Mouse (Mus musculus) lung, postnatal 0 days (tissue): Measurements from ENCODE around the gene Itga11. TPM values are rescaled to one million over a fixed set of nuclear protein-coding genes. Genes with fewer than 3 reads are reported as not detected.
A peak's percentile ranks its signal among the peaks of the same experiment; 100 is the strongest.
"Not testable (repeated sequence)": the region's sequence is repeated elsewhere in the genome, so short reads cannot be mapped to it uniquely, and the experiment has no call there.

Experiments used
- ATAC-seq: fragments of 200-750 bp; cut with Nextera tagmentation; 2 replicates; pipeline ENCODE4 v1.8.0; 2017; ENCODE audit warnings: moderate library complexity
- DNase-seq: peaks from one replicate; pipeline ENCODE4 v3.0.0-alpha.2; 2016; ENCODE audit warnings: low spot score
- H3K27ac ChIP-seq: fragments of 300-500 bp; sonication (generic); 2 replicates; pipeline ENCODE4 v1.5.1; 2014; ENCODE audit warnings: antibody characterized with exemption, mild to moderate bottlenecking, low read length, mixed read lengths
- H3K27me3 ChIP-seq: fragments of 300-500 bp; sonication (generic); replicated peaks from 2 replicates; pipeline ENCODE4 v1.6.1; 2014; ENCODE audit warnings: low read length, mixed read lengths; ENCODE audit not compliant: insufficient read depth
- H3K36me3 ChIP-seq: fragments of 300-500 bp; sonication (generic); 2 replicates; pipeline ENCODE4 v1.6.1; 2014; ENCODE audit warnings: low read length, mixed read lengths; ENCODE audit not compliant: insufficient read depth
- H3K4me1 ChIP-seq: fragments of 300-500 bp; sonication (generic); 2 replicates; pipeline ENCODE4 v1.6.1; 2014; ENCODE audit warnings: antibody characterized with exemption, low read depth, low read length, mixed read lengths; ENCODE audit not compliant: insufficient read depth
- H3K4me2 ChIP-seq: fragments of 300-500 bp; sonication (generic); replicated peaks from 2 replicates; pipeline ENCODE4 v1.6.1; 2014; ENCODE audit warnings: low read depth, mild to moderate bottlenecking, low read length, moderate library complexity, mixed read lengths
- H3K4me3 ChIP-seq: fragments of 300-500 bp; sonication (generic); 2 replicates; pipeline ENCODE4 v1.5.1; 2014; ENCODE audit warnings: low read depth, low read length
- H3K9ac ChIP-seq: fragments of 300-500 bp; sonication (generic); replicated peaks from 2 replicates; pipeline ENCODE4 v1.6.1; 2014; ENCODE audit warnings: low read depth, mild to moderate bottlenecking
- H3K9me3 ChIP-seq: fragments of 300-500 bp; sonication (generic); 2 replicates; pipeline ENCODE4 v1.6.1; 2016; ENCODE audit warnings: low read length, mixed read lengths
- CTCF ChIP-seq: IDR thresholded peaks from 2 replicates; pipeline ENCODE4 v1.5.1; 2016; ENCODE audit warnings: antibody characterized with exemption, mild to moderate bottlenecking
- EP300 ChIP-seq: IDR thresholded peaks from 2 replicates; pipeline ENCODE4 v1.6.1; 2016; ENCODE audit warnings: antibody characterized with exemption, mild to moderate bottlenecking, control low read depth
- WGBS: fragments of 180-500 bp; shearing (Covaris S2); extraction: QIAGEN DNeasy Blood & Tissue Kit; methylation state at CpG from one replicate; pipeline ENCODE4 v1.1.7; 2014; 5-methylcytosine and 5-hydroxymethylcytosine counted together
- polyA plus RNA-seq: library from polyadenylated mRNA; unstranded; fragments of >200 nt; fragmentation: Nextera tagmentation; extraction: Ambion mirVana; gene quantifications from 2 replicates; pipeline ENCODE4 v1.2.1, GENCODE M21; 2015

Gene Itga11
- polyA plus RNA-seq, 1 experiment from 2014 or later: 0.35 TPM

GRCm38 (mm10) chr9:62778721-62779120 is 101.1 kb downstream of the Itga11 start:
- DNase-seq: no peak
- no peak overlapping the region for H3K4me2 ChIP-seq
- H3K4me1 ChIP-seq: no peaks in the 10 kb centered on the region
- no peak overlapping the region for H3K4me3 ChIP-seq
- no peak for TF ChIP-seq CTCF
- no peak for TF ChIP-seq EP300
- no peak for ATAC-seq
- H3K27me3 ChIP-seq: no peaks in the 10 kb centered on the region
- no peaks in the 10 kb centered on the region for H3K36me3 ChIP-seq
- no peaks in the 10 kb centered on the region for H3K9me3 ChIP-seq
- H3K27ac ChIP-seq: no peak overlapping the region
- no peak overlapping the region for H3K9ac ChIP-seq
- WGBS: 54% methylated on average over 9 of the region's 9 CpGs

GRCm38 (mm10) chr9:62781965-62782364 is 104.3 kb downstream of the Itga11 start:
- no peaks in the 10 kb centered on the region for H3K9me3 ChIP-seq
- no peaks in the 10 kb centered on the region for H3K36me3 ChIP-seq
- H3K4me1 ChIP-seq: no peaks in the 10 kb centered on the region
- no peak overlapping the region for H3K27ac ChIP-seq
- ATAC-seq: peak; percentile 56
- WGBS: 58% methylated on average over 3 of the region's 3 CpGs
- H3K27me3 ChIP-seq: no peaks in the 10 kb centered on the region
- DNase-seq: peak; percentile 73
- H3K9ac ChIP-seq: no peak overlapping the region
- no peak overlapping the region for H3K4me3 ChIP-seq
- TF ChIP-seq EP300 (no peak), CTCF (no peak)
- no peak overlapping the region for H3K4me2 ChIP-seq

- Histone ChIP-seq H3K9ac (no peak overlapping the region), H3K27me3 (no peaks in the 10 kb centered on the region), H3K4me2 (no peak overlapping the region), H3K9me3 (no peaks in the 10 kb centered on the region), H3K4me3 (no peak overlapping the region), H3K36me3 (no peaks in the 10 kb centered on the region), H3K27ac (no peak overlapping the region), H3K4me1 (no peaks in the 10 kb centered on the region)
- WGBS: 42% methylated on average over 16 of the region's 16 CpGs
- no peak for TF ChIP-seq EP300
- TF ChIP-seq CTCF: peak; percentile 46
- peak; percentile 9; the same call in 1 of the 2 replicates for ATAC-seq
- DNase-seq: no peak
These were observed 105.6 kb downstream of the Itga11 start for GRCm38 (mm10) chr9:62782976-62783781.

GRCm38 (mm10) chr9:62784233-62784632 is 106.6 kb downstream of the Itga11 start:
- Histone ChIP-seq H3K36me3 (no peaks in the 10 kb centered on the region), H3K4me3 (no peak overlapping the region), H3K4me2 (no peak overlapping the region), H3K4me1 (no peaks in the 10 kb centered on the region), H3K9ac (no peak overlapping the region), H3K9me3 (no peaks in the 10 kb centered on the region), H3K27me3 (no peaks in the 10 kb centered on the region), H3K27ac (no peak overlapping the region)
- no peak for ATAC-seq
- WGBS: 83% methylated on average over 2 of the region's 2 CpGs
- no peak for DNase-seq
- TF ChIP-seq EP300: no peak
- TF ChIP-seq CTCF: peak; percentile 44

- ATAC-seq (no peak), DNase-seq (no peak)
- Histone ChIP-seq H3K9ac (no peak overlapping the region), H3K4me1 (no peaks in the 10 kb centered on the region), H3K9me3 (no peaks in the 10 kb centered on the region), H3K27ac (no peak overlapping the region), H3K36me3 (no peaks in the 10 kb centered on the region), H3K4me2 (no peak overlapping the region), H3K27me3 (no peaks in the 10 kb centered on the region), H3K4me3 (no peak overlapping the region)
- TF ChIP-seq EP300: no peak
- TF ChIP-seq CTCF: no peak
- WGBS: 69% methylated on average over 5 of the region's 5 CpGs
These were observed 109.1 kb downstream of the Itga11 start for GRCm38 (mm10) chr9:62786721-62787120.

- WGBS: 89% methylated on average over 12 of the region's 12 CpGs
- H3K4me3 ChIP-seq: no peak overlapping the region
- no peak overlapping the region for H3K27ac ChIP-seq
- no peak for DNase-seq
- H3K27me3 ChIP-seq: no peaks in the 10 kb centered on the region
- H3K4me1 ChIP-seq: no peaks in the 10 kb centered on the region
- ATAC-seq: no peak
- H3K9ac ChIP-seq: no peak overlapping the region
- no peaks in the 10 kb centered on the region for H3K36me3 ChIP-seq
- no peaks in the 10 kb centered on the region for H3K9me3 ChIP-seq
- no peak overlapping the region for H3K4me2 ChIP-seq
- TF ChIP-seq EP300: no peak
These were observed 112.2 kb downstream of the Itga11 start for GRCm38 (mm10) chr9:62789856-62790255.

GRCm38 (mm10) chr9:62799218-62799617 is 121.6 kb downstream of the Itga11 start:
- ATAC-seq, H3K27ac ChIP-seq, H3K9me3 ChIP-seq, H3K4me3 ChIP-seq, DNase-seq, H3K4me1 ChIP-seq, H3K9ac ChIP-seq, H3K27me3 ChIP-seq, H3K4me2 ChIP-seq: not testable (repeated sequence)
- peaks cover 12% of the 10 kb centered on the region; the same call in 1 of the 2 replicates for H3K36me3 ChIP-seq
- 86% methylated on average over 2 of the region's 2 CpGs for WGBS
